Mouse (Mus musculus): ENCODE results near the gene Rem2. TPM values are rescaled to one million over a fixed set of nuclear protein-coding genes. Genes with fewer than 3 reads are reported as not detected.

The Rem2 gene
- polyA plus RNA-seq, 1 experiment, result 0.80 TPM

DNA sequence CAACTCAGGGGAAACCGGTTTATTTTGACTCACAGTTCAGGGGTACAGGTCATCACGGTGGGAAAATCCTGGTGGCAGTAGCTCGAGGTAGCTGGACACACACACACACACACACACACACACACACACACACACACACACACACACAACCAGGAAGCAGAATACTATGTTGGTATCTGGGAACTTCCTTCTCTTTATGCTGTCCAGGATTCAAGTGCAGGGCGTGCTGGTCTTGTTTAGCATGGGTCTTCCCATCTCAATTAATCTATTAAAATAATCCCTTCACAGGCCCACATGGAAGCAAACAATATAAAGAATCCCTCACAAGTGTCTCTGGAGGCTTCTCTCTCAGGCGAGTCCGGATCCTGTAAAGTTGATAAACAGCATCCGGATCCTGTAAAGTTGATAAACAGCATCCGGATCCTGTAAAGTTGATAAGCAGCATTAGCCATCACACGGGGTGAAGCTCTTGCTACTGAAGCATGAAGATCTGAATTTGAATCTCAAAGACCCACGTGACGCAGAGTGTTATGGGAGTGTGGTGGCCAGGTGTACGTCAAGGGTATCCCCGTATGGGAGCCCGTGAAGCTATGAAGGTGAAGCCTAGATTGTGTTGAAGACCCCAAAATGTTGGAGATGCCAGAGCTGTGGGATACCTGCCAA lies 17.9 kb upstream of the Rem2 start:
- Histone ChIP-seq H3K27ac (ENCODE audit: control insufficient read depth, insufficient read depth, low read depth, low read length, poor library complexity) (no peak overlapping the region), H3K4me1 (ENCODE audit: control insufficient read depth, insufficient read depth, low read length) (peaks cover 1% of the 10 kb centered on the region; the same call in 1 of the 2 replicates), H3K4me3 (replicated peaks; ENCODE audit: control insufficient read depth, low read depth, low read length) (no peak overlapping the region)
- WGBS, result 79% methylated on average over 14 of the region's 14 CpGs
- TF ChIP-seq POLR2A (IDR thresholded peaks at IDR 0.05; ENCODE audit: borderline replicate concordance, control insufficient read depth, low read depth, low read length) (no peak), CTCF (IDR thresholded peaks at IDR 0.05; ENCODE audit: control insufficient read depth, insufficient read depth, low read length) (no peak)

DNA sequence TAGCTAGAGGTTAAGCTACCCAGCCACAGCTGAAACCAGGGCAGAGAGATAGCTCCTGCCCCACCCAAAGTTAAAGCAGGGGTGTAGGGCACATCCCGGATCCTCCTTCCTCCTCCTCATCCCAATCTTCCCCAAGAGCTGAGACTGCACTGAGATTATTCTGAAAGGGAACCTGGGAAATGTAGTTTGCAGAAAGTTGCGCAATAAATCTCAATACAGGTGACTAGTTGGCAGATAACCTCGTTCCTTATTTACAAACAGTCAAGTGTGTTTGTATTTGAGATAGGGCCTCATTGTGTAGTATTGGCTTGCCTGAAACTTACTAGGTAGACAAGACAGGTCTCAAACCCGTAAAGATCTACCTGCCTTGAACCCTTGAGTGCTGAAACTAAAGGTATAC lies 13.8 kb upstream of the Rem2 start:
- H3K27ac ChIP-seq (ENCODE audit: control insufficient read depth, insufficient read depth, low read depth, low read length, poor library complexity), result no peak overlapping the region

DNA sequence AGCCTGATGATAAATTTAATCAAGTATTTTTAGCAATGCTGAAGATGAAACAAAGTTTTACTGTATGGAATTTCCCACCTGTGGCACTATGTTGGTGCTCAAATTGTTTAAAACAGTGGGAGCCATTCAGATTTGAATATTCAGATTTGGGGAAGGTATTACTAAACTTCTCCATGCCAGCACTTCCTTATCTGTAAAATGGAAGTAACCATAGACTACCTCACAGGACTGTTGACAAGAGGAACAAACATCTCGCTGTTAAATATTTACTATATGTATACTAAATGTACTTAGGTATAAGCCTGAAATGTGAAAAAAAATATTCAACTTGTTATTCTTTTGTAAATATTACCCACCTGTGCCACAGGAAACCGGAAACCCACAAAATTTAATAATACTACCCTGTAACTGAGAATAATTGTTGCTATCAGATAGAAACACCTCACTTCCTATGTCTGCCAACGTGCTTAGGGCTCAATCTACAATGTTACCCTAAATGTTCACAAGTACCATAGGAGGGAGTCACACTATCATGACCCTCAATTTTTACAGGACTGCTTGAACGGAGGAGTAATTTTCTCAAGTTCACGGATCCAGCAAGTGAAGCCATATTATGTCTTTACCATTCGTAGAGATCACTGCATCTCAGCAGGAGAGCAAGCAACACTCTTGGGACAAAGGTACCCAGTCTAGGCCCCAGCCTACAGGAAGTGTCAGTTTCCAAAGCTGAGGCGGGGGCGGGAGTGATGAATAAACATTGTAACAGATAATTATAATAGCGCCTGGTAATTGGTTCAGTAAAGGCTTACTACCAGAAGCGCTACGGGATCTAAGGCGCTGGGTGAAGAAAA lies 12.6 kb upstream of the Rem2 start:
- H3K4me3 ChIP-seq (replicated peaks; ENCODE audit: control insufficient read depth, low read depth, low read length), result peak overlapping the region; percentile 75
- TF ChIP-seq CTCF (IDR thresholded peaks at IDR 0.05; ENCODE audit: control insufficient read depth, insufficient read depth, low read length), result no peak
- no peak for TF ChIP-seq POLR2A (IDR thresholded peaks at IDR 0.05; ENCODE audit: borderline replicate concordance, control insufficient read depth, low read depth, low read length)
- 1% methylated on average over 12 of the region's 12 CpGs for WGBS
- H3K27ac ChIP-seq (ENCODE audit: control insufficient read depth, insufficient read depth, low read depth, low read length, poor library complexity), result peak overlapping the region; percentile 96
- H3K4me1 ChIP-seq (ENCODE audit: control insufficient read depth, insufficient read depth, low read length), result peaks cover 1% of the 10 kb centered on the region; the same call in 1 of the 2 replicates

More for the DNA sequence above, 13.8 kb upstream of the Rem2 start:
- TF ChIP-seq CTCF (IDR thresholded peaks at IDR 0.05; ENCODE audit: control insufficient read depth, insufficient read depth, low read length) (no peak), POLR2A (IDR thresholded peaks at IDR 0.05; ENCODE audit: borderline replicate concordance, control insufficient read depth, low read depth, low read length) (no peak)
- Histone ChIP-seq H3K4me1 (ENCODE audit: control insufficient read depth, insufficient read depth, low read length) (peaks cover 1% of the 10 kb centered on the region; the same call in 1 of the 2 replicates), H3K4me3 (replicated peaks; ENCODE audit: control insufficient read depth, low read depth, low read length) (no peak overlapping the region)
- WGBS, result 73% methylated on average over 4 of the region's 4 CpGs

DNA sequence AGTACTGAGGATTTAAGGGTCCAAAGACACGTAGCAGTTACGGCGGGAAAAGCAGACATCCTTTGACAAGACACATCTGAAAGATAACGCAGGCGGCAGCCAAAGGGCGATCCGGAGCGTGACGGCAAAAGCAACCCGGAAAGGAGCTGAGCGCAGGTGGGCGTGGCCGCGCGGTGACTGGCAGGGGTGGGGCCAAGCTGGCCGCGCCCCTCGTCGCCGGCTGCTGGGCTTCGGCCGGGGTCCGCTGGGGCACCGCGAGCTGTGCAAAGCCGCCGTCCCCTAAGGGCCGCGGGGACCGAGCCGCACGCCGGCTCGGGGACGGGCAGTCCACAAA lies 12.0 kb upstream of the Rem2 start, which contains the start of gene Lrp10:
TSS of gene Lrp10 (plus strand) at position 179 of the 334 bp plus-strand sequence.
- WGBS, result under 1% methylated on average over 35 of the region's 35 CpGs
- TF ChIP-seq POLR2A (IDR thresholded peaks at IDR 0.05; ENCODE audit: borderline replicate concordance, control insufficient read depth, low read depth, low read length) (peak; percentile 64; the same call in 1 of the 2 replicates), CTCF (IDR thresholded peaks at IDR 0.05; ENCODE audit: control insufficient read depth, insufficient read depth, low read length) (no peak)
- Histone ChIP-seq H3K4me3 (replicated peaks; ENCODE audit: control insufficient read depth, low read depth, low read length) (peak within 1 kb of the TSS; percentile 75), H3K4me1 (ENCODE audit: control insufficient read depth, insufficient read depth, low read length) (peaks cover 1% of the 10 kb centered on the region; the same call in 1 of the 2 replicates), H3K27ac (ENCODE audit: control insufficient read depth, insufficient read depth, low read depth, low read length, poor library complexity) (peak within 1 kb of the TSS; percentile 96)

DNA sequence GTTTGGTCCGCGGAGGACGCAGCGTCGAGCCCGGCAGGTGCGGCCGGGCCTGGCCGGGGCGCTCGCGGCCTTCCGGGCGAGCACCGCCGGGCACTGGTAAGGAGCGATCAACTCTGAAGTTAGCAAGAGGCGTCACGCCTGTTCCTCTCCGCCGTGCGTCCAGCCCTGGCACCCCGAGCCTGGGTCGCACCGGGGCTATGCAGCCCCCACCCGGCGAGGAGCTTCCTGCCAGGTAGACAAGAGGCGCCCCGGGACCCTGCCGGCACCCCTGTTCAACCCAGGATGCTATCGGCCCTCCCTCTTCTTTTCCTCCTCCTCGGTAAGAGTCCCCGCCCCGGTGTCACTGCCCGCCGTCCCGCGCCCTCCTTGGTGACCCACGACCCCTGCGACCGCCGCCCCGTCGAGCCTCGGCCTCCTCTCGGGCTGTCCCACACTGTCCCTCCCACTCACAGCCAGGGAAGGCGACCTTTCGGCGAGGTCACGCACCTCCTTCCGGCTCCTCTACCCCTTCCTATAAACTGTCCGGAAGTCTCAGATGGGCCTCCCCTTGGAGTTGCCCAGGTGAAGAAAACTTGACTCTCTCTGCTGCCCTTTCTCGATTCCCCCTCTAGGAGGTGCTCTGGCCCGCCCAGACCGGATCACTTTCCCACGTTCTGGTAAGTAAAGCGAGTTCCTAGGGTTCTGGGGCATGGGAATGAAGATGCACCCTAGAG lies 11.5 kb upstream of the Rem2 start:
- under 1% methylated on average over 57 of the region's 57 CpGs for WGBS
- peak overlapping the region; percentile 96 for H3K27ac ChIP-seq (ENCODE audit: control insufficient read depth, insufficient read depth, low read depth, low read length, poor library complexity)

DNA sequence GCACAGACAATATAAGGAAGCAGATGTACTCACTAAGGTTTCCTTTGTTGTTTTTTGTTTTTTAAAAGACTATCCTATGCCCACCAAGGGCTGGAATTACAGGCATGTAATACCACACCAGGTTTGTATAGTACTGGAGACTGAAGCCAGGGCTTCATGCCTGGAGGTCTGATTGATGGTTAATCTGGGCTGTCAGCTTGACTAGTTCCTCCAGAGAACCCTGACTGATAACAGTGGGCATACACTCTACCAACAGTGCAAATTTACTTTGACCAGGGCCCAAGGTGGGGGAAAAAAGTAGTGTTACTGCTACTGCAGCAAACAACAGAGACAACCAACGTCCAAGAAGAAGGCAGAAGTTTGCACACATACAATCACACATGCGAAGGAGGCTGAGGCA lies 4.4 kb upstream of the Rem2 start:
- WGBS, result 87% methylated on average over 2 of the region's 2 CpGs
- Histone ChIP-seq H3K4me1 (ENCODE audit: control insufficient read depth, insufficient read depth, low read length) (peaks cover 3% of the 10 kb centered on the region; the same call in 1 of the 2 replicates), H3K27ac (ENCODE audit: control insufficient read depth, insufficient read depth, low read depth, low read length, poor library complexity) (no peak overlapping the region), H3K4me3 (replicated peaks; ENCODE audit: control insufficient read depth, low read depth, low read length) (no peak overlapping the region)
- TF ChIP-seq CTCF (IDR thresholded peaks at IDR 0.05; ENCODE audit: control insufficient read depth, insufficient read depth, low read length), result no peak
- TF ChIP-seq POLR2A (IDR thresholded peaks at IDR 0.05; ENCODE audit: borderline replicate concordance, control insufficient read depth, low read depth, low read length), result no peak

More for the DNA sequence above, 11.5 kb upstream of the Rem2 start:
- Histone ChIP-seq H3K4me1 (ENCODE audit: control insufficient read depth, insufficient read depth, low read length) (peaks cover 1% of the 10 kb centered on the region; the same call in 1 of the 2 replicates), H3K4me3 (replicated peaks; ENCODE audit: control insufficient read depth, low read depth, low read length) (peak overlapping the region; percentile 75)
- peak; percentile 70 for TF ChIP-seq CTCF (IDR thresholded peaks at IDR 0.05; ENCODE audit: control insufficient read depth, insufficient read depth, low read length)
- peak; percentile 54; the same call in 1 of the 2 replicates for TF ChIP-seq POLR2A (IDR thresholded peaks at IDR 0.05; ENCODE audit: borderline replicate concordance, control insufficient read depth, low read depth, low read length)

DNA sequence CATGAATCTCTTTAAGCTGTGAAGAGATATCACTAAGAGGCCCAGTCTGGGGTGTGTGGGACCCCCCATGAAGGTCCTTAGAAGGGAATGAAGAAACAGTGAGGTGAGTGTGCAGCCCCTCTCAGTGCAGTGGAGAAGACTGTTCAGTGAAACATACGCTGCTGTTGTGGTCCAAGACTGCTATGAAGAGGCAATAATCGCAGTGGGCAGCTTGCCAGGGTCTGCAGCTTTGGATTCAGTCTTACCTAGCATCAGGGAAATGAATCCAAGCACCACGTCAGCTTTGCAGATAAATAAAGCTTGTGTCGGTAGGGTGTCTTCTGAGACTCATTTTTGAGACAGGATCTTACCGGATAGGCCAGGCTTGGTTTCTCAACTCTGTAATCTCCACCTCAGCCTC lies 3.2 kb upstream of the Rem2 start:
- WGBS, result 72% methylated on average over 5 of the region's 5 CpGs
- TF ChIP-seq CTCF (IDR thresholded peaks at IDR 0.05; ENCODE audit: control insufficient read depth, insufficient read depth, low read length) (no peak), POLR2A (IDR thresholded peaks at IDR 0.05; ENCODE audit: borderline replicate concordance, control insufficient read depth, low read depth, low read length) (no peak)
- Histone ChIP-seq H3K4me1 (ENCODE audit: control insufficient read depth, insufficient read depth, low read length) (peaks cover 3% of the 10 kb centered on the region; the same call in 1 of the 2 replicates), H3K27ac (ENCODE audit: control insufficient read depth, insufficient read depth, low read depth, low read length, poor library complexity) (no peak overlapping the region), H3K4me3 (replicated peaks; ENCODE audit: control insufficient read depth, low read depth, low read length) (no peak overlapping the region)
